Mouse (Mus musculus): Measurements from ENCODE around the gene Ntf3. TPM values are rescaled to one million over a fixed set of nuclear protein-coding genes. Genes with fewer than 3 reads are reported as not detected.

Gene Ntf3
- not detected in 2 replicates for polyA plus RNA-seq (2011; ENCODE audit: insufficient read depth, insufficient read length, low replicate concordance, missing spikeins)

- Histone ChIP-seq H3K4me3 (replicated peaks; ENCODE audit: control insufficient read depth, low read depth, low read length) (no peak within 1 kb of the TSS), H3K27ac (ENCODE audit: control insufficient read depth, insufficient read depth, low read depth, low read length, poor library complexity) (no peak within 1 kb of the TSS), H3K4me1 (ENCODE audit: control insufficient read depth, insufficient read depth, low read length) (no peaks in the 10 kb centered on the region)
- 2% methylated on average over 27 of the region's 27 CpGs for WGBS
- TF ChIP-seq POLR2A (IDR thresholded peaks at IDR 0.05; ENCODE audit: borderline replicate concordance, control insufficient read depth, low read depth, low read length), result no peak
- no peak for TF ChIP-seq CTCF (IDR thresholded peaks at IDR 0.05; ENCODE audit: control insufficient read depth, insufficient read depth, low read length)
Measured at GRCm38 (mm10) chr6:126166548-126167207, at the start of gene Ntf3. Gene Ntf3 (minus strand): TSS chr6:126166910.

- WGBS, result 72% methylated on average over 5 of the region's 5 CpGs
- no peak overlapping the region for H3K27ac ChIP-seq (ENCODE audit: control insufficient read depth, insufficient read depth, low read depth, low read length, poor library complexity)
- TF ChIP-seq CTCF (IDR thresholded peaks at IDR 0.05; ENCODE audit: control insufficient read depth, insufficient read depth, low read length) (no peak), POLR2A (IDR thresholded peaks at IDR 0.05; ENCODE audit: borderline replicate concordance, control insufficient read depth, low read depth, low read length) (no peak)
- no peak overlapping the region for H3K4me3 ChIP-seq (replicated peaks; ENCODE audit: control insufficient read depth, low read depth, low read length)
- H3K4me1 ChIP-seq (ENCODE audit: control insufficient read depth, insufficient read depth, low read length), result no peaks in the 10 kb centered on the region
Measured at GRCm38 (mm10) chr6:126213330-126213729, 46.6 kb upstream of the Ntf3 start.

- H3K4me3 ChIP-seq (replicated peaks; ENCODE audit: control insufficient read depth, low read depth, low read length), result no peak overlapping the region
- H3K27ac ChIP-seq (ENCODE audit: control insufficient read depth, insufficient read depth, low read depth, low read length, poor library complexity), result no peak overlapping the region
- 75% methylated on average over 4 of the region's 4 CpGs for WGBS
- TF ChIP-seq CTCF (IDR thresholded peaks at IDR 0.05; ENCODE audit: control insufficient read depth, insufficient read depth, low read length) (no peak), POLR2A (IDR thresholded peaks at IDR 0.05; ENCODE audit: borderline replicate concordance, control insufficient read depth, low read depth, low read length) (no peak)
- no peaks in the 10 kb centered on the region for H3K4me1 ChIP-seq (ENCODE audit: control insufficient read depth, insufficient read depth, low read length)
Measured at GRCm38 (mm10) chr6:126203366-126203765, 36.7 kb upstream of the Ntf3 start.

- H3K4me1 ChIP-seq (ENCODE audit: control insufficient read depth, insufficient read depth, low read length), result no peaks in the 10 kb centered on the region
- TF ChIP-seq CTCF (IDR thresholded peaks at IDR 0.05; ENCODE audit: control insufficient read depth, insufficient read depth, low read length), result no peak
- TF ChIP-seq POLR2A (IDR thresholded peaks at IDR 0.05; ENCODE audit: borderline replicate concordance, control insufficient read depth, low read depth, low read length), result no peak
- no peak overlapping the region for H3K27ac ChIP-seq (ENCODE audit: control insufficient read depth, insufficient read depth, low read depth, low read length, poor library complexity)
- 68% methylated on average over 7 of the region's 7 CpGs for WGBS
- no peak overlapping the region for H3K4me3 ChIP-seq (replicated peaks; ENCODE audit: control insufficient read depth, low read depth, low read length)
Measured at GRCm38 (mm10) chr6:126202959-126203358, 36.2 kb upstream of the Ntf3 start.

GRCm38 (mm10) chr6:126201721-126202120, 35.0 kb upstream of the Ntf3 start:
- H3K4me3 ChIP-seq (replicated peaks; ENCODE audit: control insufficient read depth, low read depth, low read length), result no peak overlapping the region
- WGBS, result 92% methylated on average over 2 of the region's 2 CpGs
- H3K4me1 ChIP-seq (ENCODE audit: control insufficient read depth, insufficient read depth, low read length), result no peaks in the 10 kb centered on the region
- TF ChIP-seq CTCF (IDR thresholded peaks at IDR 0.05; ENCODE audit: control insufficient read depth, insufficient read depth, low read length), result no peak
- TF ChIP-seq POLR2A (IDR thresholded peaks at IDR 0.05; ENCODE audit: borderline replicate concordance, control insufficient read depth, low read depth, low read length), result no peak
- no peak overlapping the region for H3K27ac ChIP-seq (ENCODE audit: control insufficient read depth, insufficient read depth, low read depth, low read length, poor library complexity)

- Histone ChIP-seq H3K4me1 (ENCODE audit: control insufficient read depth, insufficient read depth, low read length) (no peaks in the 10 kb centered on the region), H3K4me3 (replicated peaks; ENCODE audit: control insufficient read depth, low read depth, low read length) (no peak overlapping the region), H3K27ac (ENCODE audit: control insufficient read depth, insufficient read depth, low read depth, low read length, poor library complexity) (no peak overlapping the region)
- WGBS, result 41% methylated on average over 2 of the region's 2 CpGs
- TF ChIP-seq POLR2A (IDR thresholded peaks at IDR 0.05; ENCODE audit: borderline replicate concordance, control insufficient read depth, low read depth, low read length) (no peak), CTCF (IDR thresholded peaks at IDR 0.05; ENCODE audit: control insufficient read depth, insufficient read depth, low read length) (no peak)
Measured at GRCm38 (mm10) chr6:126199916-126200315, 33.2 kb upstream of the Ntf3 start.

GRCm38 (mm10) chr6:126194760-126195159, 28.1 kb upstream of the Ntf3 start:
- no peak overlapping the region for H3K4me3 ChIP-seq (replicated peaks; ENCODE audit: control insufficient read depth, low read depth, low read length)
- no peaks in the 10 kb centered on the region for H3K4me1 ChIP-seq (ENCODE audit: control insufficient read depth, insufficient read depth, low read length)
- no peak for TF ChIP-seq POLR2A (IDR thresholded peaks at IDR 0.05; ENCODE audit: borderline replicate concordance, control insufficient read depth, low read depth, low read length)
- no peak for TF ChIP-seq CTCF (IDR thresholded peaks at IDR 0.05; ENCODE audit: control insufficient read depth, insufficient read depth, low read length)
- H3K27ac ChIP-seq (ENCODE audit: control insufficient read depth, insufficient read depth, low read depth, low read length, poor library complexity), result no peak overlapping the region
- 38% methylated on average over 4 of the region's 4 CpGs for WGBS

- Histone ChIP-seq H3K27ac (ENCODE audit: control insufficient read depth, insufficient read depth, low read depth, low read length, poor library complexity) (no peak overlapping the region), H3K4me1 (ENCODE audit: control insufficient read depth, insufficient read depth, low read length) (no peaks in the 10 kb centered on the region; the same call in 1 of the 2 replicates), H3K4me3 (replicated peaks; ENCODE audit: control insufficient read depth, low read depth, low read length) (no peak overlapping the region)
- WGBS, result 23% methylated on average over 10 of the region's 10 CpGs
- TF ChIP-seq POLR2A (IDR thresholded peaks at IDR 0.05; ENCODE audit: borderline replicate concordance, control insufficient read depth, low read depth, low read length) (no peak), CTCF (IDR thresholded peaks at IDR 0.05; ENCODE audit: control insufficient read depth, insufficient read depth, low read length) (no peak)
Measured at GRCm38 (mm10) chr6:126190218-126190871, 23.6 kb upstream of the Ntf3 start.

Data from bone marrow, adult 2 months (tissue).